Mouse (Mus musculus) liver, embryonic 14.5 days (tissue): ENCODE data around the gene Pigk.

Source experiments
- CTCF ChIP-seq: IDR thresholded peaks from 2 replicates; pipeline ENCODE4 v1.5.1; 2016; ENCODE audit warnings: antibody characterized with exemption, low read depth, control low read depth
- EP300 ChIP-seq: IDR thresholded peaks from 2 replicates; pipeline ENCODE4 v1.6.1; 2016; ENCODE audit warnings: antibody characterized with exemption, low read depth

GRCm38 (mm10) chr3:152694950-152695349 lies 18.9 kb upstream of the Pigk start:
- TF ChIP-seq CTCF (no peak), EP300 (no peak)
